Mouse (Mus musculus): ENCODE measurements around the gene Jazf1. TPM values are rescaled to one million over a fixed set of nuclear protein-coding genes. Genes with fewer than 3 reads are reported as not detected.

The Jazf1 gene
- polyA plus RNA-seq, 1 experiment from 2014 or later: 6.1 TPM

- WGBS: 76% methylated on average over 3 of the region's 3 CpGs
- Histone ChIP-seq H3K27ac (no peak overlapping the region), H3K4me3 (no peak overlapping the region), H3K27me3 (ENCODE audit: insufficient read depth, poor library complexity, severe bottlenecking) (no peaks in the 10 kb centered on the region), H3K4me1 (replicated peaks) (peaks cover 3% of the 10 kb centered on the region; the same call in 1 of the 2 replicates), H3K9me3 (no peaks in the 10 kb centered on the region), H3K36me3 (no peaks in the 10 kb centered on the region)
- DNase-seq (ENCODE audit: low spot score): no peak
Measured at GRCm38 (mm10) chr6:53038176-53038575, 30.3 kb downstream of the Jazf1 start.

DNA sequence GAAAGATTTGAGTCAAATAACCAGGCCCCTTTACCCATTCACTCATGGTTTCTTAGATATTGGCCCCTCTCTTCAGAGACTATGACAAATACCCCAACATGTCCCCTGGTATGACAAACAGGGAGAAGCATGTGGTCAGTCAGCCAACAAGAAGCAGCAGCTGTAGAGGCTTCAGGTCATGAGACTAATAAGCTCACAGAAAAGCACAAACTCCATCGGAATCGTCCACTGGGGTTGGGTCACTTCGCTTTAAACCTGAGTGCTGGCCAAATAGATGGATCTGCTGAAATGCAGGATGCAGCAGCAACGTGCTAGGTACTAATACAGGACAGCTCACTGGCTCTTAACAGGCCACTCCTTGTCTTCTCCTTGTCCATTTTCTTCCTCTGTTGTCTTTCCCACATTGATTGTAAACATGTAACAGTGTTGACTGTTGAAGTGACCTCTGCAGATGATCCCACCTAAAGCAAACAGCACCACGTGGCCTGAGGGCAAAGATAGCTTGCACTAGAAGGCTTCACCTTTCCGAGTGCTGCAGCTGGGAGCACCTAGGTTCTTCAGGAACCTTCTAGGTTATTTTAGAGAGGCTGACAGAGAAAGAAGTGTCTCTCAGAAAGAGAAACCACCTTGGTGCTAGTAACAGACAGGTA is 33.9 kb downstream of the Jazf1 start:
- WGBS: 88% methylated on average over 6 of the region's 6 CpGs
- H3K4me3 ChIP-seq: no peak overlapping the region
- H3K4me1 ChIP-seq (replicated peaks): peaks cover 16% of the 10 kb centered on the region
- no peaks in the 10 kb centered on the region for H3K27me3 ChIP-seq (ENCODE audit: insufficient read depth, poor library complexity, severe bottlenecking)
- H3K9me3 ChIP-seq: no peaks in the 10 kb centered on the region
- no peak for DNase-seq (ENCODE audit: low spot score)
- H3K27ac ChIP-seq: no peak overlapping the region
- no peaks in the 10 kb centered on the region for H3K36me3 ChIP-seq

- H3K9me3 ChIP-seq: no peaks in the 10 kb centered on the region
- no peaks in the 10 kb centered on the region for H3K36me3 ChIP-seq
- H3K4me3 ChIP-seq: no peak overlapping the region
- WGBS: 69% methylated on average over 4 of the region's 4 CpGs
- no peaks in the 10 kb centered on the region for H3K27me3 ChIP-seq (ENCODE audit: insufficient read depth, poor library complexity, severe bottlenecking)
- no peak overlapping the region for H3K27ac ChIP-seq
- peaks cover 16% of the 10 kb centered on the region for H3K4me1 ChIP-seq (replicated peaks)
- no peak for DNase-seq (ENCODE audit: low spot score)
Measured at GRCm38 (mm10) chr6:53032730-53033484, 35.5 kb downstream of the Jazf1 start.

DNA sequence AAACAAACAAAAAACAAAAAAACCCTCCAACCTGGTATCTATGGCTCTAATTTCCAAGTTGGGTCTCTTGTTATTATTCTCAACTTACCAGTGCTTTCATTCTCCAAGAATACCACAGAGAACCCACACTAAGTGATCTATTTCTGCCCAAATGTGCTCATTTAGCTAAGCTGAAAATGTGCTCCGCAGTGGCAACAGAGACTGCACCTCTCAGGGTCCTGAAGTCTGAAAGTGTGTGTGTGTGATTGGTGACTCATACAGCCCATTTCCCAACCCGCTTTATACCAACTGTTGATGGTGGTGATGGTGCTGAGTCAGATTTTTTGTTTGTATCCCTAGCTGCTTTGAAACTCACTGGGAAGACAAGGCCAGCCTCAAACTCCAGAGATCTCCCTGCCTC is 46.4 kb downstream of the Jazf1 start:
- Histone ChIP-seq H3K4me3 (no peak overlapping the region), H3K27me3 (ENCODE audit: insufficient read depth, poor library complexity, severe bottlenecking) (no peaks in the 10 kb centered on the region), H3K9me3 (no peaks in the 10 kb centered on the region), H3K4me1 (replicated peaks) (peaks cover 12% of the 10 kb centered on the region), H3K36me3 (no peaks in the 10 kb centered on the region), H3K27ac (no peak overlapping the region)
- whole genome bisulfite sequencing: 90% methylated on average over 2 of the region's 2 CpGs
- DNase-seq (ENCODE audit: low spot score): no peak

- Histone ChIP-seq H3K4me3 (no peak overlapping the region), H3K36me3 (no peaks in the 10 kb centered on the region), H3K4me1 (replicated peaks) (peaks cover 13% of the 10 kb centered on the region), H3K27ac (no peak overlapping the region), H3K27me3 (ENCODE audit: insufficient read depth, poor library complexity, severe bottlenecking) (no peaks in the 10 kb centered on the region), H3K9me3 (no peaks in the 10 kb centered on the region)
- DNase-seq (ENCODE audit: low spot score): no peak
- 52% methylated on average over 2 of the region's 2 CpGs for WGBS
Measured at GRCm38 (mm10) chr6:53021081-53021480, 47.4 kb downstream of the Jazf1 start.

GRCm38 (mm10) chr6:53017357-53018205 is 50.9 kb downstream of the Jazf1 start:
- no peak for DNase-seq (ENCODE audit: low spot score)
- Histone ChIP-seq H3K27ac (no peak overlapping the region), H3K9me3 (no peaks in the 10 kb centered on the region), H3K27me3 (ENCODE audit: insufficient read depth, poor library complexity, severe bottlenecking) (no peaks in the 10 kb centered on the region), H3K4me3 (no peak overlapping the region), H3K4me1 (replicated peaks) (peaks cover 13% of the 10 kb centered on the region), H3K36me3 (no peaks in the 10 kb centered on the region)
- 44% methylated on average over 4 of the region's 4 CpGs for WGBS

DNA sequence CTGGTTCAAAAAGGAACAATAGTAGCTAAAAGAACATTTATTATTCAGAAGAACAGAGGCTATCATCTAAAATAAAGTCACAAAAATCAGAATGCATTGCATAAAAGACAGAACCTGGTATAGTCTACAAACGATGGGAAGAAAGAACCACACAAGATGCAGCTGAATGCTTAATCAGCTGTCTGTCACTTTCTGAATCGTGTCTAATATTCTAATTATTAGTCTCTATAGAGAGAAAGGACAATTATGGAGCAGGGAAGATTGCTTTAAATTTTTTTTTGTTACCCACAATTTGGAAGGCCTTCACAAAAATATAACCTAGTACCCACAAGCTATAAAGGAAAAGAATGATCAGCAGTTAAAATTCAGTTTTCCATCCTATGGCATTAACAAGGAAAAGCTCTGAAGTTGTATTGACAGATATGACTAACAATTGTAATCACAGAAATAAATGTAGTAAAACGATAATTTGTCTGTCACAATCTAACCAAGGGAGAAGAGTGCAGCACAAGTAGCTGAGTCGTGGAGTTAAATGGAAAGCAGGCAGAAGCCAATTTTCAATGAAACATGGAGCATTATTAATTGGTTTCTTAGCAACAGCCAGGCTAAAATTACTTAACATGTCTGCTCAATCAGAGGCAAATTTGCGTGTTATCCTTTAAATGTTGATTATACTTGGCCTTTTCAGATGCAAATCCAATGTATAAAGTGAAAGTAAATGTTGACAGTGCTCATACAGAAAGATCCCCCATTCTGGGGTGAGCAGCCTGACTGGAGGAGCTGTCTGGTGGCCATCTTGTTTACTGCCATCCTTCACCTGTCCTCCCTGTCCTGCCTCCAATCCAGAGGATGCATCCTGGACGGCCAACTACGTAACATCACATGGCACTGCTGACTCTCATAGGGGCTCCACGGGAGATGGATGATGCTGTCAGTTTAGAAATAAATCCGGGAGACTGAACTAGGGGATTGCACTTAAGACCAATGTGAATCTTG is 53.7 kb downstream of the Jazf1 start:
- no peak overlapping the region for H3K27ac ChIP-seq
- no peaks in the 10 kb centered on the region for H3K36me3 ChIP-seq
- 84% methylated on average over 9 of the region's 9 CpGs for WGBS
- no peaks in the 10 kb centered on the region for H3K27me3 ChIP-seq (ENCODE audit: insufficient read depth, poor library complexity, severe bottlenecking)
- no peak for DNase-seq (ENCODE audit: low spot score)
- no peak overlapping the region for H3K4me3 ChIP-seq
- peaks cover 11% of the 10 kb centered on the region for H3K4me1 ChIP-seq (replicated peaks)
- no peaks in the 10 kb centered on the region for H3K9me3 ChIP-seq

- H3K27me3 ChIP-seq (ENCODE audit: insufficient read depth, poor library complexity, severe bottlenecking): no peaks in the 10 kb centered on the region
- WGBS: 85% methylated on average over 2 of the region's 2 CpGs
- H3K36me3 ChIP-seq: no peaks in the 10 kb centered on the region
Measured at GRCm38 (mm10) chr6:53010286-53010685, 58.1 kb downstream of the Jazf1 start.

DNA sequence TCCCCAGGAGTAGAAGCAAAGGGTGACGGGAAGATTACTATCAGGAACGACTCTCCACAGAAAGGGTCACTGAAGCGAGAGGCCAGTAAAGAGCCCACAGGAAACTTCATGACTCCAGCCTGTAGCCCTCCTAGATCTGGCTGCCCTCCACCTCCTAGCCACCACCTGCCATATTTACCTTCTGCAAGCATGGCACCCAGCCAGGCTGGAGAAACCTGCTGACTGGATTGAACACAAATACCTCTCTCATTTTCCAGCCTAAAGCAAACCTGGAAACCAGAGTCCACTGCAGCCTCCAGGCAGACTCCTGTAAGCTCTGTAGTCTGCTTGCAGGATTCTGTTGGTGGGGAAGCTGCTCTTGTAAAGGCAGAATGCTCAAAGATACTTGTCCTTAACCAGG is 62.4 kb downstream of the Jazf1 start:
- H3K27ac ChIP-seq: no peak overlapping the region
- H3K36me3 ChIP-seq: no peaks in the 10 kb centered on the region
- no peaks in the 10 kb centered on the region for H3K4me1 ChIP-seq (replicated peaks)
- no peak for DNase-seq (ENCODE audit: low spot score)
- H3K4me3 ChIP-seq: no peak overlapping the region
- H3K9me3 ChIP-seq: no peaks in the 10 kb centered on the region
- no peaks in the 10 kb centered on the region for H3K27me3 ChIP-seq (ENCODE audit: insufficient read depth, poor library complexity, severe bottlenecking)
- 78% methylated on average over 3 of the region's 3 CpGs for WGBS

More at GRCm38 (mm10) chr6:53010286-53010685, 58.1 kb downstream of the Jazf1 start:
- DNase-seq (ENCODE audit: low spot score): no peak
- no peaks in the 10 kb centered on the region for H3K9me3 ChIP-seq
- no peak overlapping the region for H3K4me3 ChIP-seq
- no peaks in the 10 kb centered on the region for H3K4me1 ChIP-seq (replicated peaks)
- H3K27ac ChIP-seq: no peak overlapping the region

DNA sequence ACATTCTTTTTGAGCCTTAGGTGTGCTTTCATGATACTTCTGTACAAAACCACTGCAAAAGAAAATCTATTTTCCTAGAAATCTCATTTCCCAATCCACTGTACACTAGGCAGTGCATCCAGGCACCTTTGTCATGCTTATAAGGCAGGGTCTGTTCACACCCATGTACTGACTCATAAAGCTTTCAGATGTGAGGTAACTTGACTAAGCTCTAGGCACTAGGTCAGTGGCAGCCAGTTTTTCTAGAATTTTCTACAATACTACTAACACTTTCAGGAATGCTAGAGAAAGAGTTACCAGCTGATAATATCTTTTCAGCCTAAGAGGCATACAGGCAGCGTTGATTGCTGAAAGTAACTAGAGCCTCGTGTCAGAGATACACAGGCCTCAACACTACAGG is 62.9 kb downstream of the Jazf1 start:
- no peak overlapping the region for H3K27ac ChIP-seq
- H3K9me3 ChIP-seq: no peaks in the 10 kb centered on the region
- no peaks in the 10 kb centered on the region for H3K36me3 ChIP-seq
- H3K4me3 ChIP-seq: no peak overlapping the region
- H3K4me1 ChIP-seq (replicated peaks): no peaks in the 10 kb centered on the region
- no peaks in the 10 kb centered on the region for H3K27me3 ChIP-seq (ENCODE audit: insufficient read depth, poor library complexity, severe bottlenecking)
- DNase-seq (ENCODE audit: low spot score): no peak
- 87% methylated on average over 2 of the region's 2 CpGs for WGBS

DNA sequence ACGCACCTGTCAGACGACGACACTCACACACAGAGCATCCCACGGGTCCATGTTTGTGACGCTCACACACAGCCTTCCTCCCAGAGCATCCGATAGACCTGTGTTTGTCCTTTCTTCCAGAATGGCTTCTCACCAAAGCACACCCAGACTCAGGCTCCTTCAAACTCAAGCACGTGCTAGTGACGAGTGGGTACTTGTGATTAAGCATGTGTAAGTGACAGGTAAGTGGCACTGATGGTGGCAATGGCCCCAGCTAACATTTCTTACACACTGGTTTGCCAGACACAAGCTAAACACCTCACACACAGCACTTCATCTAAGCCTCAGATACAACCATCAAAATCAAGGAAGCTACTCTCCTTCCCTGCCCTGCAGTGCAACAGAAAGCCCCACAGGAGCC is 77.6 kb downstream of the Jazf1 start:
- H3K36me3 ChIP-seq: no peaks in the 10 kb centered on the region
- no peaks in the 10 kb centered on the region for H3K4me1 ChIP-seq (replicated peaks)
- no peak for DNase-seq (ENCODE audit: low spot score)
- no peaks in the 10 kb centered on the region for H3K27me3 ChIP-seq (ENCODE audit: insufficient read depth, poor library complexity, severe bottlenecking)
- H3K9me3 ChIP-seq: no peaks in the 10 kb centered on the region
- H3K4me3 ChIP-seq: no peak overlapping the region
- no peak overlapping the region for H3K27ac ChIP-seq
- 90% methylated on average over 8 of the region's 8 CpGs for WGBS

Measured in hindbrain, embryonic 10.5 days (tissue).